Comparison of ENCODE assay signal across 22 mouse cellular contexts in the genomic region with DNA sequence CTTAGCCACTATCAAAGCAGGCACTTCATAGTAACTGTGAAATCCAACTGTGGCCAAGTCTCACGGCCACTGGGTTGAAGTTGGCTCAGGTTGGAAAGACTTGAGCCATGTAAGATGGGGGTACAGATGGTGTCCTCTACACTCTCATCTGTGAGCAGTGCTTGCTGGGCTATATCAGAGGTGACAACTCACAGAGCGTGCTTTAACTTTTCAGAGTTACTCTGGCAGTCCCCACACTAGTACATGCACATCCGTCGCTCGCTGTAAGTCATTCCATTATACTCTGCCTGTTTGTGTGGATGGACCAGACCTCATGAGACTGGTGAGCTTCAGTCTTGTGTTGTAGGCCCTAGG.
DNase-seq lines count a peak whose midpoint lies in the region; ATAC-seq lines count a peak whose summit lies in the region.
"Had no signal": no experiment of that assay in that cellular context is flagged by ENCODE, and none has a peak within 500 bp of the region (broad histone marks: within the 10 kb centered on the region; RNA-seq: fewer than 3 reads in every experiment).

No protein-coding gene starts in this region.

- peaks cover 8% of the 10 kb centered on the region for H3K4me1 ChIP-seq in hindbrain, embryonic 10.5 days (replicated peaks)
- peaks cover 7% of the 10 kb centered on the region; the same call in 1 of the 2 replicates for H3K4me1 ChIP-seq in hindbrain, embryonic 16.5 days (ENCODE audit: control insufficient read depth, insufficient read depth, low read depth, low read length)
- peaks cover 15% of the 10 kb centered on the region for H3K4me1 ChIP-seq in forebrain, embryonic 12.5 days
- peaks cover 17% of the 10 kb centered on the region for H3K4me1 ChIP-seq in hindbrain, embryonic 12.5 days
- peaks cover 5% of the 10 kb centered on the region for H3K4me1 ChIP-seq in midbrain, embryonic 15.5 days
- H3K4me1 ChIP-seq: liver, embryonic 15.5 days had no signal

- H3K9me3 ChIP-seq in hindbrain, embryonic 10.5 days, result no peaks in the 10 kb centered on the region
- H3K9me3 ChIP-seq in hindbrain, embryonic 16.5 days (ENCODE audit: control insufficient read depth, low read length), result no peaks in the 10 kb centered on the region; the same call in 1 of the 2 replicates
- H3K9me3 ChIP-seq in forebrain, embryonic 12.5 days, result no peaks in the 10 kb centered on the region
- H3K9me3 ChIP-seq in hindbrain, embryonic 12.5 days (replicated peaks), result no peaks in the 10 kb centered on the region; the same call in 1 of the 2 replicates
- H3K9me3 ChIP-seq in midbrain, embryonic 15.5 days, result no peaks in the 10 kb centered on the region
- H3K9me3 ChIP-seq: embryonic facial prominence, embryonic 15.5 days; limb, embryonic 15.5 days; liver, embryonic 15.5 days had no signal

- no peak overlapping the region for H3K9ac ChIP-seq in hindbrain, embryonic 16.5 days (ENCODE audit: low read depth, low read length)
- no peak overlapping the region for H3K9ac ChIP-seq in forebrain, embryonic 12.5 days
- H3K9ac ChIP-seq in hindbrain, embryonic 12.5 days, result no peak overlapping the region
- no peak overlapping the region for H3K9ac ChIP-seq in midbrain, embryonic 15.5 days
- H3K9ac ChIP-seq: embryonic facial prominence, embryonic 15.5 days; limb, embryonic 15.5 days; liver, embryonic 15.5 days had no signal

- DNase-seq in hindbrain, embryonic 10.5 days (ENCODE audit: low spot score), result no peak
- DNase-seq in adrenal gland, postnatal 10 days, result no peak
- DNase-seq: adrenal gland, postnatal 14 days; cerebellum, adult 11 months; gastrocnemius, adult 2 months; heart, postnatal 10 days; kidney, adult 18-20 months; right cerebral cortex, adult 18-20 months had no signal

- H3K27me3 ChIP-seq in hindbrain, embryonic 10.5 days (ENCODE audit: insufficient read depth, poor library complexity, severe bottlenecking), result no peaks in the 10 kb centered on the region
- H3K27me3 ChIP-seq in hindbrain, embryonic 16.5 days (replicated peaks; ENCODE audit: control insufficient read depth, insufficient read depth, low read length), result no peaks in the 10 kb centered on the region
- no peaks in the 10 kb centered on the region for H3K27me3 ChIP-seq in forebrain, embryonic 12.5 days
- H3K27me3 ChIP-seq in hindbrain, embryonic 12.5 days, result no peaks in the 10 kb centered on the region
- no peaks in the 10 kb centered on the region for H3K27me3 ChIP-seq in midbrain, embryonic 15.5 days (replicated peaks)
- H3K27me3 ChIP-seq: embryonic facial prominence, embryonic 15.5 days; limb, embryonic 15.5 days; liver, embryonic 15.5 days had no signal

- no peak overlapping the region for H3K4me2 ChIP-seq in hindbrain, embryonic 16.5 days (ENCODE audit: low read length)
- no peak overlapping the region for H3K4me2 ChIP-seq in forebrain, embryonic 12.5 days
- no peak overlapping the region for H3K4me2 ChIP-seq in hindbrain, embryonic 12.5 days (replicated peaks)
- H3K4me2 ChIP-seq in midbrain, embryonic 15.5 days, result no peak overlapping the region
- H3K4me2 ChIP-seq: embryonic facial prominence, embryonic 15.5 days; heart, embryonic 11.5 days; limb, embryonic 15.5 days; liver, embryonic 15.5 days had no signal

- WGBS in hindbrain, embryonic 10.5 days, result 93% methylated on average over 5 of the region's 5 CpGs
- 80% methylated on average over 5 of the region's 5 CpGs for WGBS in hindbrain, embryonic 16.5 days
- 89% methylated on average over 5 of the region's 5 CpGs for WGBS in forebrain, embryonic 12.5 days
- WGBS in hindbrain, embryonic 12.5 days, result 93% methylated on average over 5 of the region's 5 CpGs
- WGBS in midbrain, embryonic 15.5 days, result 84% methylated on average over 5 of the region's 5 CpGs

- ATAC-seq in hindbrain, embryonic 16.5 days, result no peak
- ATAC-seq in forebrain, embryonic 12.5 days (ENCODE audit: low FRiP score), result peak; percentile 51; the same call in 1 of the 2 replicates
- ATAC-seq in hindbrain, embryonic 12.5 days (ENCODE audit: low FRiP score), result no peak
- 0 out of 2 replicates have a peak, but pooled peaks have one; percentile 17 for ATAC-seq in midbrain, embryonic 15.5 days (replicated peaks)
- ATAC-seq in monocyte, adult 5-6 weeks (replicated peaks; ENCODE audit: insufficient number of reproducible peaks, low FRiP score, low TSS enrichment, poor library complexity, severe bottlenecking), result no peak
- ATAC-seq: CD4-positive, CD25-positive, alpha-beta regulatory T cell, adult 4 months; Patski had no signal

- H3K27ac ChIP-seq in hindbrain, embryonic 10.5 days, result peak overlapping the region; percentile 78
- no peak overlapping the region; the same call in 1 of the 2 replicates for H3K27ac ChIP-seq in hindbrain, embryonic 16.5 days (ENCODE audit: low read depth, low read length)
- H3K27ac ChIP-seq in forebrain, embryonic 12.5 days, result peak overlapping the region; percentile 92
- H3K27ac ChIP-seq in hindbrain, embryonic 12.5 days, result peak overlapping the region; percentile 81
- H3K27ac ChIP-seq in midbrain, embryonic 15.5 days, result peak overlapping the region; percentile 55; the same call in 1 of the 2 replicates
- H3K27ac ChIP-seq: gastrocnemius, adult 2 months; kidney, postnatal 0 days; limb, embryonic 15.5 days; liver, embryonic 15.5 days; stomach, postnatal 0 days had no signal

- H3K36me3 ChIP-seq in hindbrain, embryonic 10.5 days, result no peaks in the 10 kb centered on the region
- H3K36me3 ChIP-seq in hindbrain, embryonic 16.5 days (ENCODE audit: control insufficient read depth, insufficient read depth, low read length), result no peaks in the 10 kb centered on the region
- H3K36me3 ChIP-seq in forebrain, embryonic 12.5 days (replicated peaks), result no peaks in the 10 kb centered on the region
- no peaks in the 10 kb centered on the region for H3K36me3 ChIP-seq in hindbrain, embryonic 12.5 days
- no peaks in the 10 kb centered on the region for H3K36me3 ChIP-seq in midbrain, embryonic 15.5 days (replicated peaks)
- H3K36me3 ChIP-seq: embryonic facial prominence, embryonic 15.5 days; limb, embryonic 15.5 days; liver, embryonic 15.5 days had no signal

- H3K4me3 ChIP-seq in hindbrain, embryonic 10.5 days, result no peak overlapping the region
- H3K4me3 ChIP-seq in hindbrain, embryonic 16.5 days (ENCODE audit: low read length), result no peak overlapping the region
- no peak overlapping the region for H3K4me3 ChIP-seq in forebrain, embryonic 12.5 days (replicated peaks)
- H3K4me3 ChIP-seq in hindbrain, embryonic 12.5 days, result no peak overlapping the region
- no peak overlapping the region for H3K4me3 ChIP-seq in midbrain, embryonic 15.5 days
- H3K4me3 ChIP-seq: embryonic facial prominence, embryonic 15.5 days; gastrocnemius, adult 2 months; limb, embryonic 15.5 days; liver, embryonic 15.5 days; myocyte had no signal

Comparison
In these comparisons a context has a peak if more than half of its experiments do, and no peak if none do; other contexts are left out.
1. ATAC-seq: peak in forebrain, embryonic 12.5 days (single experiment) and midbrain, embryonic 15.5 days (single experiment); none in hindbrain, embryonic 16.5 days (single experiment), hindbrain, embryonic 12.5 days (single experiment) and monocyte, adult 5-6 weeks (single experiment).